Mouse (Mus musculus) liver, embryonic 11.5 days (tissue): ENCODE measurements around the gene Nos1. TPM values are rescaled to one million over a fixed set of nuclear protein-coding genes. Genes with fewer than 3 reads are reported as not detected.

ENCODE experiments used
- ATAC-seq: fragments of 200-750 bp; cut with Nextera tagmentation; replicated peaks from 2 replicates; pipeline ENCODE4 v1.8.0; 2017; ENCODE audit warnings: moderate number of reproducible peaks, mild to moderate bottlenecking, moderate TSS enrichment, moderate library complexity; ENCODE audit not compliant: low FRiP score
- DNase-seq: peaks from one replicate; pipeline ENCODE4 v3.0.0-alpha.2; 2017; ENCODE audit warnings: low spot score
- H3K27ac ChIP-seq: fragments of 300-500 bp; sonication (generic); 2 replicates; pipeline ENCODE4 v1.5.1; 2014; ENCODE audit warnings: mild to moderate bottlenecking, low read depth, low read length, control low read depth
- H3K27me3 ChIP-seq: fragments of 300-500 bp; sonication (generic); replicated peaks from 2 replicates; pipeline ENCODE4 v1.6.1; 2014; ENCODE audit warnings: low read length, mixed read lengths; ENCODE audit not compliant: control insufficient read depth, insufficient read depth
- H3K36me3 ChIP-seq: fragments of 300-500 bp; sonication (generic); 2 replicates; pipeline ENCODE4 v1.6.1; 2014; ENCODE audit warnings: mild to moderate bottlenecking, low read length, moderate library complexity, mixed read lengths; ENCODE audit not compliant: control insufficient read depth, insufficient read depth
- H3K4me1 ChIP-seq: fragments of 300-500 bp; sonication (generic); replicated peaks from 2 replicates; pipeline ENCODE4 v1.6.1; 2014; ENCODE audit warnings: low read length, mixed read lengths; ENCODE audit not compliant: control insufficient read depth, insufficient read depth
- H3K4me2 ChIP-seq: fragments of 300-500 bp; sonication (generic); 2 replicates; pipeline ENCODE4 v1.6.1; 2014; ENCODE audit warnings: mild to moderate bottlenecking, control low read depth, moderate library complexity
- H3K4me3 ChIP-seq: fragments of 300-500 bp; sonication (generic); 2 replicates; pipeline ENCODE4 v1.5.1; 2014; ENCODE audit warnings: low read depth, low read length, control low read depth
- H3K9ac ChIP-seq: fragments of 300-500 bp; sonication (generic); 2 replicates; pipeline ENCODE4 v1.6.1; 2014; ENCODE audit warnings: low read depth, low read length, control low read depth
- H3K9me3 ChIP-seq: fragments of 300-500 bp; sonication (generic); 2 replicates; pipeline ENCODE4 v1.6.1; 2016; ENCODE audit warnings: low read length, inconsistent platforms, mixed read lengths; ENCODE audit not compliant: control insufficient read depth
- WGBS: fragments of 180-500 bp; shearing (Covaris S2); extraction: QIAGEN DNeasy Blood & Tissue Kit; methylation state at CpG from one replicate; pipeline ENCODE4 v1.1.7; 2014; 5-methylcytosine and 5-hydroxymethylcytosine counted together
- polyA plus RNA-seq: library from polyadenylated mRNA; unstranded; fragments of >200 nt; fragmentation: Nextera tagmentation; extraction: Ambion mirVana; gene quantifications from 2 replicates; pipeline ENCODE4 v1.2.1, GENCODE M21; 2014

Nos1 gene
- polyA plus RNA-seq, 1 experiment from 2014 or later, result 0.01 TPM

DNA sequence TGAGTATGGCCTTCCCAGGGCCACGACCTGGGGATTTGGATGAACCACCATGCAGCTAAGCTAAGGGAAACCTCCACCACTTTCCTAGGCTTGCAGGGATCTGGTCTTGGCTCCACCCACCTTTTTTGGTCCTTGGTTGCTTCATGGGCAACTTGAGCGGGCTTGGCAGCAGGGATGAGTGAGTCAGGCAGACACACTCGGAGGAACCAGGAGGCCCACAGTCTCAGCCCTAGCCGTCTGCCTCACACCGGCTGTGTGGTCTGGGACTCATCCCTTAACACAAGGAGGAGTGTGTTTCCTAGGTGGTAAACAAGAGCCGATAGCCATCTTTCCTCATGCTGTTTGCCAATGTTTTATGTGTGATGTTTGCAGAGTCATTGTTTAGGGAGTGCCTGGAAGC is 9.2 kb downstream of the Nos1 start:
- 55% methylated on average over 6 of the region's 6 CpGs for WGBS
- DNase-seq, result no peak
- no peak overlapping the region for H3K27ac ChIP-seq
- no peaks in the 10 kb centered on the region for H3K9me3 ChIP-seq
- no peaks in the 10 kb centered on the region for H3K27me3 ChIP-seq
- H3K4me3 ChIP-seq, result no peak overlapping the region
- H3K4me2 ChIP-seq, result no peak overlapping the region
- H3K9ac ChIP-seq, result no peak overlapping the region
- no peak for ATAC-seq
- H3K4me1 ChIP-seq, result no peaks in the 10 kb centered on the region
- H3K36me3 ChIP-seq, result no peaks in the 10 kb centered on the region

DNA sequence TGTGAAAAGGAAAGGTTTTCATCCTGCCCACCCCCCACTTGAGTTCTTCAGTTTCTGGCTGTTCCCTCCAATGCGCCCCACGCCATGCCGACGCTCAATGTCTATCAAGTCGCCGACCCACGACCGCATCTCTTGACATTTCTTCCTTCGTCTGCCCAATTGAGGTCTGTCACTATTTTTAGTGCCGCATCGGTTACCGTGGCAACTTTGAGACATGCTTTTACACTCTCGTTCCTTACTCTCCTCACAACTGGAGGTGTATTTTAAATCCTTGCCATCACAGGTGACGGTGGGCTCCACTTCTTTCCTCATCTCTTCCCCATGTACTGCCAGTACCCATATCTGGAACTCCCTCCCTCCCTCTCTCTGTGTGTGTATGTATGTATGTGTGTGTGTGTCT is 11.0 kb downstream of the Nos1 start:
- H3K27ac ChIP-seq, result no peak overlapping the region
- H3K4me2 ChIP-seq, result no peak overlapping the region
- H3K36me3 ChIP-seq, result no peaks in the 10 kb centered on the region
- no peak for DNase-seq
- no peak for ATAC-seq
- H3K4me1 ChIP-seq, result no peaks in the 10 kb centered on the region
- no peak overlapping the region for H3K9ac ChIP-seq
- WGBS, result 89% methylated on average over 14 of the region's 14 CpGs
- no peaks in the 10 kb centered on the region for H3K9me3 ChIP-seq
- no peaks in the 10 kb centered on the region for H3K27me3 ChIP-seq
- H3K4me3 ChIP-seq, result no peak overlapping the region

DNA sequence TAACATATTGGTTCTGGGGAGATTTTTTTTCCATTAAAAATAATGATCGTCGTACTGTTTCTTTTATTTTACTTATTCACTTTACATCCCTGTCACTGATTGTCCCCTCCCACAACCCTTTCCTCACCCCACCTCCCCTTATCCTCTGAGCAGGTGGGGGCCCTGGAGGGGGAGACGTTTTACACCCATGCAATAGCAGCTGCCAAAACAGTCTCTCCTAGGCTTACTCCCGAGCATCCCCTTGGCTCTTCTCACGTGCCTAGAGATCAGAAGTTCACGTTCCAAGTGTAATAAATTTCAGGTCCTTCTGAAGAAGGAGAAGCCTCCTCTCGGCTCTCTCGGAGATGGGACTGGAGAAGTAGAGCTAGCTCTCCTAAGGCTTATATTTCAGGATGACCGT is 20.0 kb downstream of the Nos1 start:
- DNase-seq, result no peak

DNA sequence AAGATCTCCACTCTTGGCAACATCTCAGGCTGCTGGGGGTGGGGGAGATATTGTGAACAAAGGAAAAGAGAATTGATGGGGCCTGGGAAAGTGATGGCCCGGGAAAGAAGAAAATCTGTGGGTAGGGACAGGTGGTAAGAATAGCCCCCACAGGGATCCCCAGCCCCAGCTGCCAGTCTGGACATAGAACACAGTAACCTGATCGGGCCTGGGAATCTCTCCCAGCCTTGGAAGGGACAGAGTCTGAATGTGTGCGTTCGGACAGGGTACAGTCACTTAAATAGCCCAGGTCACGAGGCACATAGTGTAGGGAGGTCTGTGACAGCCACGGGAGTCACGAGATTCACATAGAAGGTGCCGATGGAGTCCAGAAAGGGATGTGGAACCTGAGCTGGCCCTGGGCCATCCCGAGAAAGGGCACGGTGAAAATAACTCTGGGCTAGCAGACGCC is 21.3 kb downstream of the Nos1 start:
- Histone ChIP-seq H3K4me3 (no peak overlapping the region), H3K9ac (no peak overlapping the region), H3K9me3 (no peaks in the 10 kb centered on the region), H3K36me3 (no peaks in the 10 kb centered on the region), H3K27ac (no peak overlapping the region), H3K4me1 (no peaks in the 10 kb centered on the region), H3K27me3 (no peaks in the 10 kb centered on the region), H3K4me2 (no peak overlapping the region)
- no peak for ATAC-seq
- WGBS, result 81% methylated on average over 11 of the region's 11 CpGs
- DNase-seq, result no peak

More for the DNA sequence above, 20.0 kb downstream of the Nos1 start:
- Histone ChIP-seq H3K4me3 (no peak overlapping the region), H3K36me3 (no peaks in the 10 kb centered on the region), H3K9me3 (no peaks in the 10 kb centered on the region), H3K4me2 (no peak overlapping the region), H3K27me3 (no peaks in the 10 kb centered on the region), H3K9ac (no peak overlapping the region), H3K4me1 (no peaks in the 10 kb centered on the region), H3K27ac (no peak overlapping the region)
- ATAC-seq, result no peak
- 70% methylated on average over 9 of the region's 9 CpGs for WGBS

DNA sequence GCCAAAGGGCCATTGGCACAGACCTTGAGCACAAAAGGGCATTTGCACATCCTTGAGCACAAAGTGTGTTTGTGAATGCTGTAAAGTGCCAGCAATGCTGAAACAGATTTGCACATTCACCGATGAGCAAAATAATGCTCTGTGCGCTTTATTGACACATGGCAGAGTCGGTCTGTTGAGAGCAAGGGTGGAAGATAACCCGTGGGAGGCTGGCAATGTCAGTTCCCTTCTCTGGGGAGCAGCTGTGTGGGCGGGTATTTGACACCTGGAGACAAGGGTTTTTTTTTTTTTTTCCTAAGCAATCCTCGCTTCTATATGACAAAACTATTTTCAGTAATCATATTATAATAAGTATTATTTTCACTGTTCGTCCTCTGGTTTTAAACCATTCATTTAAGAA is 22.7 kb downstream of the Nos1 start:
- 61% methylated on average over 7 of the region's 7 CpGs for WGBS
- Histone ChIP-seq H3K27ac (no peak overlapping the region), H3K9me3 (no peaks in the 10 kb centered on the region), H3K4me3 (no peak overlapping the region), H3K9ac (no peak overlapping the region), H3K4me2 (no peak overlapping the region), H3K27me3 (no peaks in the 10 kb centered on the region), H3K4me1 (no peaks in the 10 kb centered on the region), H3K36me3 (no peaks in the 10 kb centered on the region)
- no peak for DNase-seq
- no peak for ATAC-seq

DNA sequence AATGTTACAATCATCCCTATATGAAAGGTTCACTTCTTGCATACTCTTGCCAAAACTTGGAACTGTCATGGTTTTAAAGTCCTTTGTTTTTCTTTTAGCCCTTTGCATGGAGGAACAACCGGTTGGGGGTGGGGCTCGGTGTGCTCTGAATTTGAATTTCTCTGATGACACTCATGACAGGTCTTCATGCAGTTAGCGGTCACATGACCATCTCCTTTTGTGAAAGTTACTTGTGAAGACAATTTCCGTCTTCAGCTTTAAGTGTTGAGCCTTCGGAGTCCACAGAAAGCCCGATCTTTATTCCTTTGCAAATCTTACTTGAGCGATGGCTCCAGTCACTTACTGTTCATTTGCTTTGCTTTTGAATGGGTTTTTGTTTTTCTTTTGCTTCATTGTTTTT is 30.1 kb downstream of the Nos1 start:
- Histone ChIP-seq H3K27ac (no peak overlapping the region), H3K4me1 (no peaks in the 10 kb centered on the region), H3K9me3 (no peaks in the 10 kb centered on the region), H3K27me3 (no peaks in the 10 kb centered on the region), H3K4me2 (no peak overlapping the region), H3K4me3 (no peak overlapping the region), H3K9ac (no peak overlapping the region), H3K36me3 (no peaks in the 10 kb centered on the region)
- 88% methylated on average over 7 of the region's 7 CpGs for WGBS
- DNase-seq, result no peak
- ATAC-seq, result no peak

DNA sequence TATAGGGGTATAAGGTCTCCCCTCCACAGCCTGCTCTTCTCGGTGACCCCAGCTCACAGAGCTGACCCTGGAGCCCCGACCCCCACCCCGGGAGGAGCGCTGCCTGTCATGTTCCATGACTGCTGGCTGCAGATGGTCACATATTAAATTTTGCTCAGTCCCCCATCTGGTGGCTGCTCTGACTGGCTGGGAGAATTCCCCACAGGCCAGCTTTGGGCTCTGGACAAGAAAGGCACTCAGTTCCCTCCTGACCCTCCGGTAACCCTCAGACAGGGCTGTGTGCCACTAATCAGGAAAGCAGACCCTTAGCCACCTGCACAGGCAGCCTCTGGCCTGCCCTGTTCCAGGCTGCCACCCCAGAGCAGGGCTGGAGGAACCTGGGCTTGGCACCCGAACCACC is 38.0 kb downstream of the Nos1 start:
- Histone ChIP-seq H3K4me3 (no peak overlapping the region), H3K9me3 (no peaks in the 10 kb centered on the region), H3K27ac (no peak overlapping the region), H3K36me3 (no peaks in the 10 kb centered on the region), H3K4me1 (no peaks in the 10 kb centered on the region), H3K9ac (no peak overlapping the region), H3K4me2 (no peak overlapping the region), H3K27me3 (no peaks in the 10 kb centered on the region)
- DNase-seq (no peak), ATAC-seq (no peak)
- 68% methylated on average over 6 of the region's 6 CpGs for WGBS

DNA sequence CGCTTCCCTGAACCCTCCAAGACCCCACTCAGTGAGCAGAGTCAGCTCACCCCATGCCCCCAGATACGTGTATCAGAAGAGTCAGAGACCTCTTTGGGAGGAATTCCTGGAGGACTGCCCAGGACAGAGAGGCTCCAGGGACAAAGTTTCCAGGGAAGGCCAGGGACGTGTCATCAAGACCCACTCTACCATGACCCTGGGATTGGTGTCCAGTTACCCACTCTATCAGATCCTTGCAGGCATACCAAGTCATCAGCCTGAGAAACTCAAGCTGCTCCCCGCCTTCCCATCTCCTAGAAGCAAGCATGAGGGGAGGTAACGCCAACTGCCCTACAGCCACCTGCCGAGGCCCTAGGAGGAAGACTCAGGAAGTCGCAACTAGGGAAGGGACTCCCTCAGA is 39.6 kb downstream of the Nos1 start:
- Histone ChIP-seq H3K27ac (no peak overlapping the region), H3K9ac (no peak overlapping the region), H3K36me3 (no peaks in the 10 kb centered on the region), H3K4me2 (no peak overlapping the region), H3K4me3 (no peak overlapping the region), H3K4me1 (no peaks in the 10 kb centered on the region), H3K27me3 (no peaks in the 10 kb centered on the region), H3K9me3 (no peaks in the 10 kb centered on the region)
- 52% methylated on average over 7 of the region's 7 CpGs for WGBS
- no peak for ATAC-seq
- DNase-seq, result no peak

DNA sequence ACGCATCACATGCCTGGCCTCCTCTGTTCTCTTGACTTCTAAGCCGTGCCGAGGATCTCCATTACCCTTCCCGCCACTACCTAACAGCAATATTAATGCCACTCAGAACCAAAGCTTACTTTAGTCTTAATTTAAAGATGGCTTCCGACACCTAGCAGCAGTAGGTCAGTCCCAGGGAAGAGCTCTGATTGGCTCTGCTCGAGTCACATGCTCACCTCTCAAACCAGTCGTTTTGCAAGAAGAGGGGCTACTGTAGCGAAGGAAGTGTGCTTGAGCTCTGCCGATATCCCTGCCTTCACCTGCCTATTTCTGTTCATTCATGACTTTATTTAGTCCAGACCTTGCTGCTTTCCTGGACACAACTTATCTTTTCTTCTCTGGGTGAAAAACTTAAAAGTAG is 43.0 kb downstream of the Nos1 start:
- Histone ChIP-seq H3K4me2 (no peak overlapping the region), H3K27me3 (no peaks in the 10 kb centered on the region), H3K9me3 (no peaks in the 10 kb centered on the region), H3K9ac (no peak overlapping the region), H3K4me1 (no peaks in the 10 kb centered on the region), H3K36me3 (no peaks in the 10 kb centered on the region), H3K27ac (no peak overlapping the region), H3K4me3 (no peak overlapping the region)
- ATAC-seq, result no peak
- no peak for DNase-seq
- WGBS, result 89% methylated on average over 9 of the region's 9 CpGs
